Mouse (Mus musculus): ENCODE measurements around the gene Arf4.

The Arf4 gene

DNA sequence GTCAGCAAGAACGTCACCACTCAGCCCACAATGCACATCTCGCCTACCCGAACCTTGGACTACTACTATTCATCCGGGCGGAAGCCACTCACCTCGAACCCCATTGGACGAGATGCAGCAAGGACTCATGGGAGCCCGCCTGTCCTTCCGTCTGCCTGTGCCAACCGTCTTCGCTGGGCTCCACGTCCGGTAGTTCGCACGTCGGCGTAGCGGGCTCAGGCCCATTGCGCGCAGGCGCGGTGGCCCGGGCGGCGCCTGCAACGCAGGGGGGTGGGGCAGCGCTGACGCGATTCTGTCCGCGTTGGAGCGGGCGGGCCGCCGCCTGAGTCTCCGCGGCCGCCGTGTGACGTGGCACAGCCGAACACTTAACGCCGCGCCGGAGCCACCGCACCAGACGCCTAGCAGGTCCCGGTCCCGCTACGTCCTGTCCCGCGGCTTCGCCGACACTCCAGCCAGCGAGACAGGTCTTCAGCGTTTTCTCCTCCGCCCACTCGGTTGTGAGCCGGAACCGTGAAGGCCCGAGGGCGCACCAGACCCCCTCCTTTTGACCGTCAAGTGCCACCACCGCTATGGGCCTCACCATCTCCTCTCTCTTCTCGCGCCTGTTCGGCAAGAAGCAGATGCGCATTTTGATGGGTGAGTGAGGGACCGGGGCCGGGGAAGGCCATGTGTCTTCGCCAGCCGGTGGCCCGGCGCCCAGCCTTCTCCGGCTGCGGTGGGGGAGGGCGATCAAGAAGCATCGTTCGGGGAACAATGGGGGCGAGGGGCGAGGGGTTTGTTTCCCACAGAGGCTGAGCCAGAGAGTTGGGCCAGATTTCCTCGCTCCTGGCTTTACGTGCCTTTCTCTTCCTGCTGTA lies at the start of gene Arf4:
Arf4 (plus strand) TSS at position 224 of the 857 bp plus-strand sequence.
- peak; percentile 99 for DNase-seq (ENCODE audit: low read depth, low spot score)

- no peak for DNase-seq (ENCODE audit: low read depth, low spot score)
Observed at GRCm38 (mm10) chr14:26591353-26591752, 46.5 kb upstream of the Arf4 start.

GRCm38 (mm10) chr14:26593281-26593895 lies 44.5 kb upstream of the Arf4 start:
- no peak for DNase-seq (ENCODE audit: low read depth, low spot score)

DNA sequence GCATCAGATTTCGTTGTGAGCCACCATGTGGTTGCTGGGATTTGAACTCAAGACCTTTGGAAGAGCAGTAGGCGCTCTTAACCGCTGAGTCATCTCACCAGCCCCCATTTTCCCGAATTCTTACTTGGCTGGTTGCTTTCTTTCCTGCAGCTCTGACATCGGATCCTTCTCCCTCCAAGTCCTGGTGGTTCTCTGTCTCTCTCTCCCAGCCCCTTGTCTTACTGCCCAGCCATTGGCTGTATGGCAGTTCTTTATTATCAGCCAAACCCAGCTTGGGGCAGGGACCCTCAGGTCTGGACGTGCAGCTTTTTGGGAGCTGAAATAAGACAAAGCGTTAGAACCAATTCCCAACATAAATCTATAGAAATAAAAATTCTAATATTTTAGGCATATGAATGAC lies 42.7 kb upstream of the Arf4 start:
- no peak for DNase-seq (ENCODE audit: low read depth, low spot score)

DNA sequence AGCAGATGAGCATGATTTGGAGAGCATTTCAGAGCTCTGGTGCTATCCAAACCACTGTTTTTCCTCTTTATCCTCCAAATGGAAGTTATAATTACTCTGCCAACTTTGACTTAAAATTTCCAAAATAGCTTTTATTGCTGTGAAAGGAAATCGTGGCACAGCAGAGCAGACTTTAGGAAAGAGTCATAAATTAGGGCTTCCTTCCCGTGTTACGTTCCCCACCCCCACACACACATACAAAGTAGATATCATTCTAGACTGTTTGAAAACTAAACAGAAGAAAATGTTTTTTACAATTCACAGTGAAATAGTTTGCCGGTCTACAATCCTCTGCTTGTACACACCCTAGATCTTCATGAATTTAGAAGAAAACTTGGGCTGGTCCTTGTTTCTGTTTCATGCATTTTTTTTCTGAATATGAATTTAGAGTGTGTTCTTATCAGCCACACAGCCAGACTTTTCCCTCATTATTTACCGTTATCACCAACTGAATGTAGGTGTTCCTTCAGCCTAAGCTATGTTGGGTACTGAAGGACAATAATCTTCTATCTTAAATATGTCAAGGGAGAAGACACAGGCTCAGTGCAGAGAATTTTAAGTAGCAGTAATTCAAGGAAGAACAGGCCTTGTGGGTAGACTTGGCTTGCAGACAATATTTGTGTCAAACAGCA lies 42.0 kb upstream of the Arf4 start:
- DNase-seq (ENCODE audit: low read depth, low spot score): peak; percentile 16

GRCm38 (mm10) chr14:26605354-26605753 lies 32.5 kb upstream of the Arf4 start:
- DNase-seq (ENCODE audit: low read depth, low spot score): no peak

DNA sequence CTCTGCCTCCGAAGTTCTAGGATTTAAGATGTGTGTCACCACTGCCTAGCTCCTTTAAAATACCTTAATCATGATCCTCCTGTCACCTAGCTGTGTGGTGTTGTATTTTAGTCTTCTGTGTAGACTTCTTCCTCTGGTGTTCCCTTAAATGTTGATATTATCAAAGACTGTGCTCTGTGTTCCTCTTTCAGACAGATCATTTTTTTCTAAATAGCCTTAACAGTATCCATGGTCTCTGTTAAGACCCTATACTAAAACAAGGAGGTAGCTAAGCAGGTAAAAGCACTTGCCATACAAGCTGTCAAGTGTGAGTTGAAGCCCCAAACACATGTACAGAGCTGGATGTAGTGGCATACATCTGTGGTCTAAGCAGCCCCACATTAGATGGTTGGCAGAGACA lies 28.2 kb upstream of the Arf4 start:
- DNase-seq (ENCODE audit: low read depth, low spot score): no peak

DNA sequence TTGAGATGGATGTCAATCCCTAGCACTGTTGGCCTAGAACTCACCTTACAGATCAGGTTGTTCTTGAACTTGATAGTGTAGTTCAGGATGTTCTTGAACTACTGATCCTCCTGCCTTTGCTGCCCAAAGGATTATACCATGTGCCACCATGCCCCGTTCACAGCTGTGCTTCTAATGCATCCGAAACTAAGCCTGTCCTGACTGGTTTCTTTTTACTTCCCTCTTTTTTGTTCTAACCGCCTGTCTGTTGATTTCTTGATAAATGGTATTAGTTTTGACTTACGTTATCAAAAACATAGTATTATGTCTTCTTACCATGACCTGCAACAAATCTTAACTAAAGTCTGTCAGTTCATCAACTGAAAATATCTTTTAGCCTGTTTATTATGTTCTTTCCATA lies 27.2 kb upstream of the Arf4 start:
- DNase-seq (ENCODE audit: low read depth, low spot score): no peak

GRCm38 (mm10) chr14:26625301-26625700 lies 12.6 kb upstream of the Arf4 start:
- no peak for DNase-seq (ENCODE audit: low read depth, low spot score)

- DNase-seq (ENCODE audit: low read depth, low spot score): no peak
Observed at GRCm38 (mm10) chr14:26626605-26627140, 11.2 kb upstream of the Arf4 start.

DNA sequence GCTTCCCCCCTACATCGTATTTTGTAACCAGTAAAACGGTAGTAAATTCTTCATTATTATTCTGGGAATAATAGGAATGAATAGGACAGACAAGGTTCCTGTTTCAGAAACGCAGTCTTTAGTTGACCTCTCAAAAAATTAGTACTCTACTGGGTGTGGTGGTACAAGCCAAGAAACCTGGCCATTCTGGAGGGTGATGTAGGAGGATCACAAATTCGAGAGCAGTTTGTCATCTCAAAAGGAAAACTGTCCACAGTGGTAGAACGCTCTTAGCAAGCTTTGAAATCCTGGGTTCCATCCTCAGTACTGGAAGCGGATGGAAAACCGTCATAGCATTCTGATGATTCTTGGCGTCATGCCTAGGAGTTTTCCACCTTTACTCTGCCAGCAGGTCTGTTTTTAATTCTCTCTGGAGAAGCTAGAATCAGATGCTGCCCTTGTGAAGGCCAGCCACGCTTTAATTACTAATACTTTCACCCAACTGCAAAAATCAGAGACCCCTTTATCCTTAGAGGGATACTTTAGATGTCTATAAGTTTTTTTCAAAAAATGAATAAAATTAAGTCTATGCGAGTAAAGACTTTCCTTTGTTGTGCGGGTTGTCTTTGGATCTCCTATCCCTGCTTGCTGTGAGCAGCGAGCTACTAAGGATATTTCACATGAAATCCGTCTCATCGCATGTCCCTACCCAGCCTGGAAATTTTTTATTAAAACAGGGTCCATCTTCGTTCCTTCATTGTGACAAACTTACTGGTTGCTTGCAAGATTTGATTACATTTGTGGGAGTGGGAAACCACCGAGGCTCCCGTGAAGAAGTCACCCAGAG lies 636 bp upstream of the Arf4 start:
- no peak for DNase-seq (ENCODE audit: low read depth, low spot score)

- no peak for DNase-seq (ENCODE audit: low read depth, low spot score)
Observed at GRCm38 (mm10) chr14:26638708-26639084, 822 bp downstream of the Arf4 start.

GRCm38 (mm10) chr14:26639251-26639650 lies 1.4 kb downstream of the Arf4 start:
- no peak for DNase-seq (ENCODE audit: low read depth, low spot score)

DNA sequence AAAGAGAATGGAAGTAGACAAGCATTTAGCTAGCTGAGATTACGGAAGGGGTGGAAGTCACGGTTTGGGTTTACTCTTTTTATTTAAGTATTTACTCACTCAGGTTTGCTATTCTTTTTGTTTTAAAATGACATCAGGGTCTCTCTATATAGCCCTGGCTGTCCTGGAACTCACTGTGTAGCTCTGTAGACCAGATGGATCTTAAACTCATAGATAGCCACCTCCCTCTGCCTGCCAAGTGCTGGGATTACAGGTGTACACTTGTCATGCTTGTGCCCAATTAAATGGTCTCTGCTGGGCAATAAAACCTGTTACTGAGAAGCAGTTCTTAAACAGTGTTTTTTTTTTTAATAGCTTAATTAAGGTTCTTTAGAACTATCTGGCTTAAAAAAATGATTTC lies 2.1 kb downstream of the Arf4 start:
- no peak for DNase-seq (ENCODE audit: low read depth, low spot score)

- no peak for DNase-seq (ENCODE audit: low read depth, low spot score)
Observed at GRCm38 (mm10) chr14:26643006-26643624, 5.2 kb downstream of the Arf4 start.

- DNase-seq (ENCODE audit: low read depth, low spot score): no peak
Observed at GRCm38 (mm10) chr14:26645989-26646650, 8.2 kb downstream of the Arf4 start.

- DNase-seq (ENCODE audit: low read depth, low spot score): no peak
Observed at GRCm38 (mm10) chr14:26647811-26648210, 9.9 kb downstream of the Arf4 start.

DNA sequence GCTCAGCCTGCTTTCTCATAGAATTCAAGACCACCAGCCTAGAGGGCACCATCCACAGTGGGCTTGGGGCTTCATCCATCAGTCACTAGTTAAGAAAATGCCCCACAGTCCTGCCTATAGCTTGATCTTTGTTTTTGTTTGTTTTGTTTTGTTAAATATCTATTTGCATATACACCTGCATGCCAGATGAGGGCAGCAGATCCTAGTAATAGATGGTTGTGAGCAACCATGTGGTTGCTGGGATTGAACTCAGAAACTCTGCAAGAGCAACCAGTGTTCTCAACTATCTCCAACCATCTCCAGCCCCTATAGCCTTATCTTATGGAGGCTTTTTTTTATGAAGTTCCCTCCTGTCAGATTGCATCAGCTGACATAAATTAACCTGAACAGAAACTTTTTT lies 14.0 kb downstream of the Arf4 start:
- no peak for DNase-seq (ENCODE audit: low read depth, low spot score)

GRCm38 (mm10) chr14:26658178-26658577 lies 20.3 kb downstream of the Arf4 start:
- DNase-seq (ENCODE audit: low read depth, low spot score): no peak

GRCm38 (mm10) chr14:26660233-26660632 lies 22.4 kb downstream of the Arf4 start:
- no peak for DNase-seq (ENCODE audit: low read depth, low spot score)

GRCm38 (mm10) chr14:26662016-26662415 lies 24.1 kb downstream of the Arf4 start:
- DNase-seq (ENCODE audit: low read depth, low spot score): no peak
